Mouse (Mus musculus) liver, postnatal 0 days (tissue): ENCODE measurements around the gene Nup35. TPM values are rescaled to one million over a fixed set of nuclear protein-coding genes. Genes with fewer than 3 reads are reported as not detected.

ENCODE experiments used
- ATAC-seq: fragments of 200-750 bp; cut with Nextera tagmentation; 2 replicates; pipeline ENCODE4 v1.8.0; 2017; ENCODE audit warnings: mild to moderate bottlenecking, moderate library complexity
- DNase-seq: peaks from one replicate; pipeline ENCODE4 v3.0.0-alpha.2; 2016
- H3K27ac ChIP-seq: fragments of 300-500 bp; sonication (generic); 2 replicates; pipeline ENCODE4 v1.5.1; 2014; ENCODE audit warnings: antibody characterized with exemption, moderate library complexity, mild to moderate bottlenecking, low read depth
- H3K27me3 ChIP-seq: fragments of 300-500 bp; sonication (generic); 2 replicates; pipeline ENCODE4 v1.6.1; 2014; ENCODE audit warnings: low read length, control low read depth, mixed read lengths; ENCODE audit not compliant: insufficient read depth
- H3K36me3 ChIP-seq: fragments of 300-500 bp; sonication (generic); replicated peaks from 2 replicates; pipeline ENCODE4 v1.6.1; 2014; ENCODE audit warnings: mild to moderate bottlenecking, control low read depth, low read length, moderate library complexity, mixed read lengths; ENCODE audit not compliant: insufficient read depth
- H3K4me1 ChIP-seq: fragments of 300-500 bp; sonication (generic); 2 replicates; pipeline ENCODE4 v1.6.1; 2014; ENCODE audit warnings: antibody characterized with exemption, mild to moderate bottlenecking, control low read depth; ENCODE audit not compliant: insufficient read depth
- H3K4me2 ChIP-seq: fragments of 300-500 bp; sonication (generic); 2 replicates; pipeline ENCODE4 v1.6.1; 2014; ENCODE audit warnings: low read depth, mild to moderate bottlenecking, low read length, moderate library complexity, mixed read lengths
- H3K4me3 ChIP-seq: fragments of 300-500 bp; sonication (generic); 2 replicates; pipeline ENCODE4 v1.5.1; 2014; ENCODE audit warnings: low read depth, low read length
- H3K9ac ChIP-seq: fragments of 300-500 bp; sonication (generic); replicated peaks from 2 replicates; pipeline ENCODE4 v1.6.1; 2014; ENCODE audit warnings: mild to moderate bottlenecking, moderate library complexity
- H3K9me3 ChIP-seq: fragments of 300-500 bp; sonication (generic); 2 replicates; pipeline ENCODE4 v1.6.1; 2016; ENCODE audit warnings: mild to moderate bottlenecking, control low read depth, low read length, mixed read lengths
- CTCF ChIP-seq: sonication (generic); IDR thresholded peaks from 2 replicates; pipeline ENCODE4 v1.5.1; 2016; ENCODE audit warnings: antibody characterized with exemption, low read depth
- EP300 ChIP-seq: IDR thresholded peaks from 2 replicates; pipeline ENCODE4 v1.6.1; 2016; ENCODE audit warnings: antibody characterized with exemption, low read depth, mild to moderate bottlenecking
- WGBS: fragments of 180-500 bp; shearing (Covaris S2); extraction: QIAGEN DNeasy Blood & Tissue Kit; methylation state at CpG from one replicate; pipeline ENCODE4 v1.1.7; 2014; ENCODE audit not compliant: insufficient replicate concordance; 5-methylcytosine and 5-hydroxymethylcytosine counted together
- microRNA counts: library from miRNA; unstranded; fragments of <30 nt; microRNA quantifications from one replicate; lab custom pipeline; 2015
- microRNA-seq: library from miRNA; unstranded; fragments of <30 nt; microRNA quantifications from one replicate; pipeline ENCODE4, GENCODE M21; 2016
- polyA plus RNA-seq: library from polyadenylated mRNA; unstranded; fragments of >200 nt; fragmentation: Nextera tagmentation; extraction: Ambion mirVana; gene quantifications from 2 replicates; pipeline ENCODE4 v1.2.1, GENCODE M21; 2015

The Nup35 gene
- polyA plus RNA-seq, 1 experiment from 2014 or later, result 11.7 TPM

DNA sequence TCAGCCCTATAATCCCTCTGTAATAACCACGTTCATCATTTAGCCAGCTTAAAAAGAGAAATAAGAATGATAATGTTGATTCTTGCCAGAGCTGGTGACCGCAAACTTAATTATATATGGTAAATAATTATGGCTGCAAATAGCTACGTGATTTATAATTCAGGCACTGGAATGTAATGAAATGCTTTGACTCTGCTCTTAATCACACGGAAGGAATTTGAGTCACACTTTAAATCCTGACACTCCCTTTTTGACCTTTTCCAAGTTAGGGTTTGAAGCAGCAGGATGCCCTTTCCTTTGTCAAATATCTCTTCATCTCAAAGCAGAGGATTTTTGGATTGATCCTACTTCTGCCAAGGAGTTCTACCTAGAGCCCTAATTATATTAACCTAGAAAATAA lies 71.2 kb downstream of the Nup35 start:
- no peak for DNase-seq

DNA sequence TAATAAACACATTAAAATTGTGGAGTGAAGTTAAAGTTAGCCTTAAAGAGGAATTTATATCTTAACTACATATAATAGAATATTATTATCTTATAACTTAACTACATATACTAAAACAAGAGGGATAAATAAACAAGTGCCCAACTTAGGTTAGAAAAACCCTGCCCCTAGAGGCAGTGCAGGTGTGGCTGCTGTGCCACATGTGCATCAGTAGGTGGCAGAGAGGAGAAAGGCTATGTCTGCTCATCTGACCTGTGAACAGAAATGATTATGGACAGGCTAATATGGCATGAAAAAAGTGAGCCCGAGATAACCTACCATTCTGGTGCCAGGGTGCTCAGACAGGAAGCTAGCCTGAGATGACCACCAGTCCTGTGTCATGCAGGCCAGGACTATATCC lies 90.4 kb downstream of the Nup35 start:
- no peak overlapping the region for H3K27ac ChIP-seq
- no peaks in the 10 kb centered on the region for H3K27me3 ChIP-seq
- H3K9ac ChIP-seq, result no peak overlapping the region
- TF ChIP-seq EP300 (no peak), CTCF (peak; percentile 19; the same call in 1 of the 2 replicates)
- 63% methylated on average over 1 of the region's 1 CpGs for WGBS
- H3K4me3 ChIP-seq, result no peak overlapping the region
- H3K4me1 ChIP-seq, result no peaks in the 10 kb centered on the region
- DNase-seq (no peak), ATAC-seq (no peak)
- H3K4me2 ChIP-seq, result no peak overlapping the region
- H3K9me3 ChIP-seq, result no peaks in the 10 kb centered on the region
- no peaks in the 10 kb centered on the region for H3K36me3 ChIP-seq

More for the DNA sequence above, 71.2 kb downstream of the Nup35 start:
- Histone ChIP-seq H3K9me3 (no peaks in the 10 kb centered on the region), H3K9ac (no peak overlapping the region), H3K36me3 (no peaks in the 10 kb centered on the region), H3K4me2 (no peak overlapping the region), H3K4me3 (no peak overlapping the region), H3K27me3 (no peaks in the 10 kb centered on the region), H3K4me1 (no peaks in the 10 kb centered on the region), H3K27ac (no peak overlapping the region)
- TF ChIP-seq EP300 (no peak), CTCF (no peak)
- ATAC-seq, result no peak
- 72% methylated on average over 4 of the region's 4 CpGs for WGBS

MicroRNA genes within 50 kb of the gene (microRNA counts, 519-probe panel; counts per million panel counts)
- microRNA mmu-miR-684 (lab: Ali Mortazavi, UCI), result not detected

Small RNA genes lying within 50 kb of the gene (microRNA-seq; reads per million reads assigned to microRNA genes)
- not detected for gene Mir684-1

Other genes starting within 250 kb of the Nup35 start
- gene Frzb, start 169.6 kb upstream of the Nup35 start, polyA plus RNA-seq, result 0.49 and 0.84 TPM in 2 replicates
- 10.8 and 11.5 TPM in 2 replicates for gene Nckap1, start 35.9 kb upstream of the Nup35 start, polyA plus RNA-seq
- 3.5 and 3.9 TPM in 2 replicates for gene Dusp19, start 191 bp upstream of the Nup35 start, polyA plus RNA-seq